Mouse (Mus musculus): ENCODE data around the gene Rbfox2.
"Not testable (repeated sequence)": the region's sequence is repeated elsewhere in the genome, so short reads cannot be mapped to it uniquely, and the experiment has no call there.

Gene Rbfox2

GRCm38 (mm10) chr15:77271285-77271684 is 35.5 kb downstream of the Rbfox2 start:
- no peak for DNase-seq (ENCODE audit: low read depth, low spot score)
- H3K27me3 ChIP-seq (ENCODE audit: control insufficient read depth, insufficient read depth, low read length, poor library complexity, severe bottlenecking), result no peaks in the 10 kb centered on the region
- H3K36me3 ChIP-seq (ENCODE audit: control insufficient read depth, insufficient read depth, low read length, poor library complexity, severe bottlenecking), result no peaks in the 10 kb centered on the region

- not testable (repeated sequence) for H3K27me3 ChIP-seq (ENCODE audit: control insufficient read depth, insufficient read depth, low read length, poor library complexity, severe bottlenecking); H3K36me3 ChIP-seq (ENCODE audit: control insufficient read depth, insufficient read depth, low read length, poor library complexity, severe bottlenecking); DNase-seq (ENCODE audit: low read depth, low spot score)
Observed at GRCm38 (mm10) chr15:77269496-77269895, 37.3 kb downstream of the Rbfox2 start.

- Histone ChIP-seq H3K27me3 (ENCODE audit: control insufficient read depth, insufficient read depth, low read length, poor library complexity, severe bottlenecking) (no peaks in the 10 kb centered on the region), H3K36me3 (ENCODE audit: control insufficient read depth, insufficient read depth, low read length, poor library complexity, severe bottlenecking) (no peaks in the 10 kb centered on the region)
- no peak for DNase-seq (ENCODE audit: low read depth, low spot score)
Observed at GRCm38 (mm10) chr15:77268415-77268814, 38.4 kb downstream of the Rbfox2 start.

- no peak for DNase-seq (ENCODE audit: low read depth, low spot score)
- Histone ChIP-seq H3K27me3 (ENCODE audit: control insufficient read depth, insufficient read depth, low read length, poor library complexity, severe bottlenecking) (no peaks in the 10 kb centered on the region), H3K36me3 (ENCODE audit: control insufficient read depth, insufficient read depth, low read length, poor library complexity, severe bottlenecking) (no peaks in the 10 kb centered on the region)
Observed at GRCm38 (mm10) chr15:77265318-77265717, 41.5 kb downstream of the Rbfox2 start.

GRCm38 (mm10) chr15:77264314-77264713 is 42.5 kb downstream of the Rbfox2 start:
- H3K27me3 ChIP-seq (ENCODE audit: control insufficient read depth, insufficient read depth, low read length, poor library complexity, severe bottlenecking), result no peaks in the 10 kb centered on the region
- no peak for DNase-seq (ENCODE audit: low read depth, low spot score)
- H3K36me3 ChIP-seq (ENCODE audit: control insufficient read depth, insufficient read depth, low read length, poor library complexity, severe bottlenecking), result no peaks in the 10 kb centered on the region

- DNase-seq (ENCODE audit: low read depth, low spot score), result no peak
- Histone ChIP-seq H3K36me3 (ENCODE audit: control insufficient read depth, insufficient read depth, low read length, poor library complexity, severe bottlenecking) (no peaks in the 10 kb centered on the region), H3K27me3 (ENCODE audit: control insufficient read depth, insufficient read depth, low read length, poor library complexity, severe bottlenecking) (no peaks in the 10 kb centered on the region)
Observed at GRCm38 (mm10) chr15:77262782-77263181, 44.0 kb downstream of the Rbfox2 start.

GRCm38 (mm10) chr15:77257437-77258229 is 49.2 kb downstream of the Rbfox2 start:
- Histone ChIP-seq H3K36me3 (ENCODE audit: control insufficient read depth, insufficient read depth, low read length, poor library complexity, severe bottlenecking) (no peaks in the 10 kb centered on the region), H3K27me3 (ENCODE audit: control insufficient read depth, insufficient read depth, low read length, poor library complexity, severe bottlenecking) (no peaks in the 10 kb centered on the region)
- DNase-seq (ENCODE audit: low read depth, low spot score), result no peak

- DNase-seq (ENCODE audit: low read depth, low spot score), result no peak
- H3K36me3 ChIP-seq (ENCODE audit: control insufficient read depth, insufficient read depth, low read length, poor library complexity, severe bottlenecking), result no peaks in the 10 kb centered on the region
- H3K27me3 ChIP-seq (ENCODE audit: control insufficient read depth, insufficient read depth, low read length, poor library complexity, severe bottlenecking), result no peaks in the 10 kb centered on the region
Observed at GRCm38 (mm10) chr15:77256782-77257181, 50.0 kb downstream of the Rbfox2 start.

GRCm38 (mm10) chr15:77254636-77255035 is 52.2 kb downstream of the Rbfox2 start:
- H3K36me3 ChIP-seq (ENCODE audit: control insufficient read depth, insufficient read depth, low read length, poor library complexity, severe bottlenecking), result no peaks in the 10 kb centered on the region
- DNase-seq (ENCODE audit: low read depth, low spot score), result no peak
- no peaks in the 10 kb centered on the region for H3K27me3 ChIP-seq (ENCODE audit: control insufficient read depth, insufficient read depth, low read length, poor library complexity, severe bottlenecking)

- Histone ChIP-seq H3K27me3 (ENCODE audit: control insufficient read depth, insufficient read depth, low read length, poor library complexity, severe bottlenecking) (no peaks in the 10 kb centered on the region), H3K36me3 (ENCODE audit: control insufficient read depth, insufficient read depth, low read length, poor library complexity, severe bottlenecking) (no peaks in the 10 kb centered on the region)
- DNase-seq (ENCODE audit: low read depth, low spot score), result no peak
Observed at GRCm38 (mm10) chr15:77254128-77254527, 52.7 kb downstream of the Rbfox2 start.

- Histone ChIP-seq H3K27me3 (ENCODE audit: control insufficient read depth, insufficient read depth, low read length, poor library complexity, severe bottlenecking) (no peaks in the 10 kb centered on the region), H3K36me3 (ENCODE audit: control insufficient read depth, insufficient read depth, low read length, poor library complexity, severe bottlenecking) (no peaks in the 10 kb centered on the region)
- DNase-seq (ENCODE audit: low read depth, low spot score), result no peak
Observed at GRCm38 (mm10) chr15:77251706-77252105, 55.1 kb downstream of the Rbfox2 start.

- Histone ChIP-seq H3K27me3 (ENCODE audit: control insufficient read depth, insufficient read depth, low read length, poor library complexity, severe bottlenecking) (no peaks in the 10 kb centered on the region), H3K36me3 (ENCODE audit: control insufficient read depth, insufficient read depth, low read length, poor library complexity, severe bottlenecking) (no peaks in the 10 kb centered on the region)
- DNase-seq (ENCODE audit: low read depth, low spot score), result no peak
Observed at GRCm38 (mm10) chr15:77250806-77251205, 56.0 kb downstream of the Rbfox2 start.

GRCm38 (mm10) chr15:77249421-77249820 is 57.4 kb downstream of the Rbfox2 start:
- H3K27me3 ChIP-seq (ENCODE audit: control insufficient read depth, insufficient read depth, low read length, poor library complexity, severe bottlenecking), result no peaks in the 10 kb centered on the region

GRCm38 (mm10) chr15:77245418-77246365 is 61.1 kb downstream of the Rbfox2 start:
- Histone ChIP-seq H3K27me3 (ENCODE audit: control insufficient read depth, insufficient read depth, low read length, poor library complexity, severe bottlenecking) (no peaks in the 10 kb centered on the region), H3K36me3 (ENCODE audit: control insufficient read depth, insufficient read depth, low read length, poor library complexity, severe bottlenecking) (no peaks in the 10 kb centered on the region)
- DNase-seq (ENCODE audit: low read depth, low spot score), result no peak

More at GRCm38 (mm10) chr15:77249421-77249820, 57.4 kb downstream of the Rbfox2 start:
- H3K36me3 ChIP-seq (ENCODE audit: control insufficient read depth, insufficient read depth, low read length, poor library complexity, severe bottlenecking), result no peaks in the 10 kb centered on the region
- no peak for DNase-seq (ENCODE audit: low read depth, low spot score)

GRCm38 (mm10) chr15:77244634-77245033 is 62.2 kb downstream of the Rbfox2 start:
- DNase-seq (ENCODE audit: low read depth, low spot score), result no peak
- no peaks in the 10 kb centered on the region for H3K27me3 ChIP-seq (ENCODE audit: control insufficient read depth, insufficient read depth, low read length, poor library complexity, severe bottlenecking)
- H3K36me3 ChIP-seq (ENCODE audit: control insufficient read depth, insufficient read depth, low read length, poor library complexity, severe bottlenecking), result no peaks in the 10 kb centered on the region

Data from splenic B cell, adult 2 months (primary cell).